Mouse (Mus musculus) olfactory bulb, adult 2 months (tissue): ENCODE data around the gene Nudt16l1. TPM values are rescaled to one million over a fixed set of nuclear protein-coding genes. Genes with fewer than 3 reads are reported as not detected.
A peak's percentile ranks its signal among the peaks of the same experiment; 100 is the strongest.

ENCODE experiments used
- H3K27ac ChIP-seq: fragments of 200-500 bp; 2 replicates; pipeline ENCODE4 v1.5.1; 2012; ENCODE audit warnings: low read depth, low read length; ENCODE audit not compliant: insufficient read depth
- H3K4me1 ChIP-seq: fragments of 200-500 bp; 2 replicates; pipeline ENCODE4 v1.6.1; 2012; ENCODE audit warnings: low read length; ENCODE audit not compliant: control insufficient read depth, insufficient read depth
- H3K4me3 ChIP-seq: fragments of 200-500 bp; 2 replicates; pipeline ENCODE4 v1.5.1; 2012; ENCODE audit warnings: mild to moderate bottlenecking, low read depth, low read length, moderate library complexity; ENCODE audit not compliant: insufficient read depth
- CTCF ChIP-seq: fragments of 200-500 bp; IDR thresholded peaks from 2 replicates; pipeline ENCODE4 v1.5.1; 2012; ENCODE audit warnings: low read depth, mild to moderate bottlenecking, low read length, moderate library complexity; ENCODE audit not compliant: insufficient read depth
- POLR2A ChIP-seq: fragments of 200-500 bp; IDR thresholded peaks from 2 replicates; pipeline ENCODE4 v1.6.1; 2012; ENCODE audit warnings: mild to moderate bottlenecking, low read depth, low read length, moderate library complexity; ENCODE audit not compliant: insufficient read depth
- WGBS: fragments of 180-500 bp; shearing (Covaris S2); methylation state at CpG from one replicate; pipeline ENCODE4 v1.1.7; 2018; 5-methylcytosine and 5-hydroxymethylcytosine counted together
- polyA plus RNA-seq: library from polyadenylated mRNA; stranded (reverse); fragments of >200 nt; gene quantifications from 2 replicates; pipeline ENCODE4 v1.2.4, GENCODE M21; 2012; ENCODE audit warnings: low replicate concordance; ENCODE audit not compliant: missing spikeins, insufficient read depth, insufficient read length

Gene Nudt16l1
- polyA plus RNA-seq, 1 experiment: not detected

- Histone ChIP-seq H3K27ac (peak overlapping the region; percentile 62), H3K4me1 (peaks cover 17% of the 10 kb centered on the region), H3K4me3 (no peak overlapping the region)
- TF ChIP-seq CTCF: no peak
- TF ChIP-seq POLR2A: no peak
- WGBS: 46% methylated on average over 11 of the region's 11 CpGs
Measured at GRCm38 (mm10) chr16:4912907-4913782, 25.4 kb upstream of the Nudt16l1 start.

DNA sequence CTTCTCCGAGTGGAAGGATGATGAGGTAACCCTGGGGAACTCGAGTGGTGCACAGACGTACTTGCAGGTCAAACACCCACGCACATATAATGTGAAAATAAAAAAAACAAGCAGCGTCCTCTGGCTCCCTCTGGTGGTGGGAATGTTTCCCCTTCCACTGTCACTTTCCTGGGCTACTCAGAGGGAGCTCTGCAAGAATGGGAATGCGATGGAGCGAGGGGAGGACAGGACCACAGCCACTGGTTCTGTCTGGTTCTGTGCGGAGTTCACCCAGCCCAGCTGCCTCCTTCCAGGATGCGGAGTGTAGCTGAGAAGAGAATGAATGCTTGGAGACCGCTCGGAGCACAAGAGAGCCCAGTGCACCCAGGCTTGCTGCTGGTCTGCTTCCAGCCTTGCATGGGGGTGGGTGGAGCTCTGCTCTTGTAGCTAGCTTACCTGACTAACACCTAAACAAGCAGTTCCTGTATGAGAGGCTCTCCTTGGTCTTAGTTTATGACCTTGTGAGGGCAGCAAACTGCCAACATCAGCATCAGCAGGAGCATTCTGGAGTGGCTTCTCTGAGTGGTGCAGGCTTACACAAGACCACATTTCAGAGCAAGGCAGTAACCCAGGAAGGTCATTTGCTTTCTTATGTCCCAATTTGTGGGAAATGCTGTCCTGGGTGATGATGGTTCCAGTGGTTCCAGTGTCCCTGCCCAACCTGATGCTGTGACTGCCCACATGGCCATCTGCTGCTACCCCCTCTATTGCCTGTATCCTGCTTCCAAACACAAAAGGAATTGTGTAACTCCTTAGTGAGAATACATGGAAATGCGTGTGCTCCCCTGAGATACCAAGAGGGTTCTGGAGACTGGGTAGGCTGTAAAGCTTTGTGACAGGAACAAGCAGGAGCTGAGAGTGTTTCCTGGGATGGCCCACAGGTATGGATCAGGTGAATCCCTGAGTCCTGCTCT, 24.5 kb upstream of the Nudt16l1 start:
- 29% methylated on average over 12 of the region's 12 CpGs for WGBS
- Histone ChIP-seq H3K27ac (peak overlapping the region; percentile 62), H3K4me3 (no peak overlapping the region), H3K4me1 (peaks cover 17% of the 10 kb centered on the region)
- 0 out of 2 replicates have a peak, but pooled peaks have one; percentile 53 for TF ChIP-seq CTCF
- TF ChIP-seq POLR2A: no peak

DNA sequence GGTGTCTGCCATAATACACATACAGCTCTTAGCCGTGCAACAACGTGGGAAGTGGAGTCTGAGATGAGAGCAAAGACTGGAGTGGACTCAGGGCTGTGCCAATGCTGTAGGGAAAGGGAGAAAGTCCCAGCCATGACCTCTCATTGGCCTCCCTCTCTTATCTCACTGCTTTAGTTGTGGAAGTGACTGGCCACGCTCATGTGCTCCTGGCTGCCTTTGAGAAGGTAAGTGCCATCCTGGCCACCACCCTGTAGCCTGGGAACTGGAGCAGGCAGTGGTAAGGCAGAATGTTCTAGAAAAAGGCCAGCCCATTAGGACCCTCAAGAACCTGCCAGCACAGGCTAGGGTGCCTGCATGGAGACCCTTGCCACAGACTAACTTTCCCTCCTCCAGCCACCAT, 22.6 kb upstream of the Nudt16l1 start:
- Histone ChIP-seq H3K27ac (no peak overlapping the region), H3K4me1 (peaks cover 17% of the 10 kb centered on the region), H3K4me3 (no peak overlapping the region)
- TF ChIP-seq CTCF: no peak
- no peak for TF ChIP-seq POLR2A
- WGBS: 60% methylated on average over 3 of the region's 3 CpGs

DNA sequence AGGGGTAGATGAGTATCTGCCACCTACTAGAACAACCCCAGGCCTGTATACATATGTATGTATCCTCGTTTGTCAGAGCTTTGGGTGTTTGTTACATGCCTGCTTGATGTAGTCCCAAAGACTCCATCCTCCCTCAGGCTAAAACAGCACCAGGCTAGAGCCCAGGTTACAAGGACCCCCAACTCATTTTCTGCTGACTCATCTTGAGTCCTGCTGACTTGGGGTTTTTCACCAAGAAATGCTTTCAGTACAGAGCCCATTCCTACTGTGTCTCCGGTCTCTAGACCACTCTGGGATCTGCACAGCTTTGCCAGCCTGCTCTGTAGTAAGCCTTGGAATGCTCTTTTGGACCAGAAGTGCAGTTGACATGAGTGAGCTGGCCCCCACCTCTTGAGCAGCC, 22.0 kb upstream of the Nudt16l1 start:
- no peak overlapping the region for H3K4me3 ChIP-seq
- H3K4me1 ChIP-seq: peaks cover 17% of the 10 kb centered on the region
- no peak overlapping the region for H3K27ac ChIP-seq
- TF ChIP-seq CTCF (no peak), POLR2A (no peak)
- 85% methylated on average over 2 of the region's 2 CpGs for WGBS

DNA sequence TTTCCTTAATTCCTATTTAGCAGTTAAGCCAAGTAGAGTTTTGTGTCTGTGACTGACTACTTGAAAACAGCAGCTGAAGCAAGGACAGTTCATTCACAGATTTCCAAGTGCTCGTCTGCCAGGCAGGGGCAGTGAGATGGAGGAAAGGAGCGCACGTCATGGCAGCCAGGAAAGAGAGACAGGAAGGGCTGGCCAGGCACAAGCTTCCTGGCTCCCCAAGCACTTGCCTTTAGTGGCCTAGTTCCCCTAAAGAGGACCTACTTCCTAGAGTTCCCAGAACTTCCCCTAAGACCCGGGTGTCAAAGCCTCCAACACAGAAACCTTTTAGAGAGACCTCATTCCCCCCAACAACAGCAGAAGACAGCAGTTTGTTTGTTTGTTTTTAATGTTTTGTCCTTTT, 18.0 kb upstream of the Nudt16l1 start:
- Histone ChIP-seq H3K4me1 (no peaks in the 10 kb centered on the region), H3K27ac (no peak overlapping the region), H3K4me3 (no peak overlapping the region)
- WGBS: 76% methylated on average over 4 of the region's 4 CpGs
- TF ChIP-seq POLR2A (no peak), CTCF (no peak)

GRCm38 (mm10) chr16:4922481-4922880, 16.1 kb upstream of the Nudt16l1 start:
- 85% methylated on average over 6 of the region's 6 CpGs for WGBS

DNA sequence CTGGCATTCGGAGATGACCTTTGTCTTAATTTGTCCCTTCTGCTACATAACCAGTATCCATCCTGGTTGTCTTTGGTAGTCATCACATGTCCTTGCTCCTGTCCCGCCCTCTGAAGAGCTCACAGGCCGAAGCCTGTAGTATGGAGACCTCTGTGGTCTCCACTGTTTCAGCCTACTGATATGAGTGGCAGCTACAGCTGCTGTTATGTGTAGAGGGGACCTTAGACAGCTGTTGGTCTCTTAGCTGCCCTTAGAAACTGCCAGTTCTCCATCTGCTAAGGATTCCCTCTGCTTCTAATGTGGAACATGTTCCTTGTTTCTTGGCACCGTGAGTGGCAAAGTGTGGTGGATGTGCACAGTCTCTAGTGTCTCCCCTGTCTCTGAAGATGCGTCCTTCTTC, 14.6 kb upstream of the Nudt16l1 start:
- no peak overlapping the region for H3K27ac ChIP-seq
- peaks cover 18% of the 10 kb centered on the region for H3K4me1 ChIP-seq
- 89% methylated on average over 5 of the region's 5 CpGs for WGBS
- TF ChIP-seq POLR2A (no peak), CTCF (no peak)
- H3K4me3 ChIP-seq: no peak overlapping the region

More at GRCm38 (mm10) chr16:4922481-4922880, 16.1 kb upstream of the Nudt16l1 start:
- H3K4me1 ChIP-seq: peaks cover 12% of the 10 kb centered on the region
- TF ChIP-seq CTCF: no peak
- TF ChIP-seq POLR2A: no peak
- no peak overlapping the region for H3K27ac ChIP-seq
- no peak overlapping the region for H3K4me3 ChIP-seq

DNA sequence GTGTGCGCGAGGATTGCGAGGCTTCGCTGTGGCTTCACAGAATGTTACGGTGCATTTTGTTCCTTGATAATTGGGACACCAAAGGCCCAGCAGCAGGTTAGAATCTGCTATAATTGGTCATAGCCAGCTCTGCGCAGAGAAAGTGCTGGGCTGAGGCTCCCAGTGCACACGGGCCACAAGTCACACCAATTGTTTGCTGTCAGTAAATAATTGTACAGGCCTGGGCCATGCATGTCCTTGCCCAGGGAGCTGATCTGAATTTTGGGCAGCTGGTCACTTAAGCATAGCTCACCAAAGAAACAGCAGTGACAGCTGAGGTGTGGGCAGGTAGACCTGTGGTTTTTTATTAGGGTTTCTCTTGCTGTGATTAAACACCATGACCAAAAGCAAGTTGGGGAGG, 10.6 kb upstream of the Nudt16l1 start:
- WGBS: 89% methylated on average over 7 of the region's 7 CpGs
- H3K4me1 ChIP-seq: peaks cover 20% of the 10 kb centered on the region
- no peak overlapping the region for H3K4me3 ChIP-seq
- no peak overlapping the region for H3K27ac ChIP-seq
- TF ChIP-seq POLR2A (no peak), CTCF (no peak)

DNA sequence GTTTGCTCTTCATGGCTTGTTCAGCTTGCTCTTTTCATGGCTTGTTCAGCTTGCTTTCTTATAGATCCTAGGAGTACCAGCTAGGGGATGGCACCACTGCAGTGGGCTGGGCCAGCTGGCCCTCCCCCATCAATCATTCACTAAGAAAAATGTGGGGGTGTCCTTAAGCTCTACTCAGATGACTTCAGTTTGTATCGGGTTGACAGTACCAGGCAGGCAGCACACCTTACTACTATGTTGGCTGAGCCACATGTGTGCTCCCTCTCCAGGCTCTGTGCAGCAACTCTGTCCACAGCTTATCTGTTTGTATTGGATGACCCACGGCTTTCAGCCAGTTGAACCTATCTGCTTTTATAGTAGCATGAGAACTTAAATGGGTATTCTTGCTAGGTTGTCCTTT, 10.1 kb upstream of the Nudt16l1 start:
- 45% methylated on average over 2 of the region's 2 CpGs for WGBS
- no peak for TF ChIP-seq CTCF
- TF ChIP-seq POLR2A: no peak
- H3K4me1 ChIP-seq: peaks cover 20% of the 10 kb centered on the region
- H3K4me3 ChIP-seq: no peak overlapping the region
- H3K27ac ChIP-seq: no peak overlapping the region
